Mouse (Mus musculus): ENCODE measurements around the gene Serpinb1a. TPM values are rescaled to one million over a fixed set of nuclear protein-coding genes. Genes with fewer than 3 reads are reported as not detected.
"Not testable (repeated sequence)": the region's sequence is repeated elsewhere in the genome, so short reads cannot be mapped to it uniquely, and the experiment has no call there.

Gene Serpinb1a
- polyA plus RNA-seq, 1 experiment, result 7.7 TPM

DNA sequence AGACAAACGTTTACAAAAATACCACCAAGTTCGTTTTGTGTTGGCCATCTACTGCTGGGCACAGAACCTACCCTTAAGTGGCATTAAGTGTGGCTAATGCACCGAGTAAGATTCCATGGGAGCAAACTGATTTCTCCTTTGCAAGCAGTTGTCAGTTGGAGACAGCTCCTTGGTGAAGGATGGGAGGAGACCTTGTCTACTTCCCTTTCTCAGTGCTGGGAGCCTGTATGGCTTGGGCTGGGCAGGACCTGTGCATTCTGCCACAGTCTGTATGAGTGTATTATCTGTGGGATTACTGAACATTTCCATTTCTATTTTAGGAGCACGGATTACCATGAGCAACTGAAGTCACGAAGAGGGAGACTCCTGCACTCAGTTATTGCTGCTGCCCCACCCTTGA lies 17.9 kb upstream of the Serpinb1a start:
- H3K4me3 ChIP-seq (ENCODE audit: insufficient read depth, low read depth, low read length), result no peak overlapping the region
- H3K36me3 ChIP-seq (ENCODE audit: control insufficient read depth, insufficient read depth, low read length), result no peaks in the 10 kb centered on the region
- H3K27me3 ChIP-seq (replicated peaks; ENCODE audit: control insufficient read depth, insufficient read depth, low read length), result no peaks in the 10 kb centered on the region
- WGBS, result 77% methylated on average over 5 of the region's 5 CpGs
- H3K4me1 ChIP-seq (ENCODE audit: control insufficient read depth, insufficient read depth, low read length), result no peaks in the 10 kb centered on the region
- H3K27ac ChIP-seq (ENCODE audit: insufficient read depth, low read depth, low read length), result no peak overlapping the region
- no peak for TF ChIP-seq POLR2A (IDR thresholded peaks at IDR 0.05; ENCODE audit: low read depth, low read length)
- TF ChIP-seq CTCF (conservative IDR thresholded peaks at IDR 0.05; ENCODE audit: insufficient read depth, insufficient read length, low read depth, low read length), result no peak
- no peak for DNase-seq

DNA sequence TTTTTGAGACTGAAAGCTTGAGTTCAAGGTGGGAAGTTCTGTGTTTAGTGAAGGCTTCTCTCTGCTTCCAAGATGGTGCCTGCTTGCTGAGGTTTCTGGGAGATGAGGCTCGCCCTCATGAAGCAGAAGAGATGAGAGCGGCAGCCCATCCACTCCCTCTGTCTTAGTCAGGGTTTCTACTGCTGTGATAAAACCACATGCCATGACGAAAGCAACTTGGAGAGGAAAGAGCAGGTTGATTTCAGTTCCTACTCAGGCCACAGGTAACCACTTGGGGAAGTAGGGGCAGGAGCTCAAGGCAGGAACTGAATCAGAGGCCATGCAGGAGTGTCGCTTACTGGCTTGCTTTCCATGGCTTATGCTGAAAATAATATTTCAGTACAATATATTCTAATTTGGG lies 17.2 kb upstream of the Serpinb1a start:
- DNase-seq; H3K4me1 ChIP-seq (ENCODE audit: control insufficient read depth, insufficient read depth, low read length); H3K4me3 ChIP-seq (ENCODE audit: insufficient read depth, low read depth, low read length); H3K36me3 ChIP-seq (ENCODE audit: control insufficient read depth, insufficient read depth, low read length); H3K27ac ChIP-seq (ENCODE audit: insufficient read depth, low read depth, low read length); H3K27me3 ChIP-seq (replicated peaks; ENCODE audit: control insufficient read depth, insufficient read depth, low read length): not testable (repeated sequence)
- whole genome bisulfite sequencing, result 83% methylated on average over 4 of the region's 4 CpGs

DNA sequence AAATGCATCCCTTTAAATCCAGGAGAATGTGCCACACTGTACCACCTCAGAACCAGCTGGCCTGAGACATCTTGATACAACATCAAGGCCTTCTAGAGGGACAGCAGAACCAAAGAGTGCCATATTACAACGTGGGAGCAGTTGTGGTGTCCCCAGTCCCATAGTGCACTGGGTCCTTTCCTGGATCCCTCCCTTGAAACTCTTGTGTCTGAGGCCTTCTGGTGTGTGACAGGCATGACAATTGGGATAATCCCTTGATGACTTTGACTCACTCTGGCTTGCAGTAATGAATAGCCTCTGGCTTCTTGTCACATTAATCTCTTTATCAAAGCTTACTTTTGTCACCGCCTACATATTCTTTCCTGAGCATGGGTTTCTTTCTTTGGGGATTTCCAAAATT lies 16.0 kb upstream of the Serpinb1a start:
- Histone ChIP-seq H3K27ac (ENCODE audit: insufficient read depth, low read depth, low read length) (no peak overlapping the region), H3K36me3 (ENCODE audit: control insufficient read depth, insufficient read depth, low read length) (no peaks in the 10 kb centered on the region), H3K4me3 (ENCODE audit: insufficient read depth, low read depth, low read length) (no peak overlapping the region), H3K4me1 (ENCODE audit: control insufficient read depth, insufficient read depth, low read length) (no peaks in the 10 kb centered on the region), H3K27me3 (replicated peaks; ENCODE audit: control insufficient read depth, insufficient read depth, low read length) (no peaks in the 10 kb centered on the region)
- TF ChIP-seq CTCF (conservative IDR thresholded peaks at IDR 0.05; ENCODE audit: insufficient read depth, insufficient read length, low read depth, low read length), result no peak
- no peak for TF ChIP-seq POLR2A (IDR thresholded peaks at IDR 0.05; ENCODE audit: low read depth, low read length)
- no peak for DNase-seq
- 58% methylated on average over 2 of the region's 2 CpGs for WGBS

DNA sequence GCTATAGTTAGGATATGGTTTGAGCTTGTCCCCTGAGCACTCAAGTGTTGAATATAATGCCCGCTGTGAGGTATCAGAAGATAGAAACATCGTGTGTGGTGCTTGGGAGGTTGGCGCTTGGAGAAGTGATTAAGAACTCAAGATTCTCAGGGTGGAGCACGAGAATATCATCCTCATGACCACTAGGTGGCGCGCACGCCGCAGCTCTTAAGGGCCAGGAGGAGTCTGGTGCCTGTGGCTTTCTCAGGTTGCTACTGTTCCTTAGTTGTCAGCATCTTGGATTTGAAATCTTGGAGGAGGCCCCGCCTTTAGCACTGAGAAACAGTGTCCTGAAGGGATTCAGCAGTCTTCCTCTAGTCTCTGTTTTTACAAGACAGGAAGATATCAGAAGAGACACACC lies 15.5 kb upstream of the Serpinb1a start:
- peak; percentile 68 for DNase-seq
- H3K4me3 ChIP-seq (ENCODE audit: insufficient read depth, low read depth, low read length), result no peak overlapping the region
- H3K4me1 ChIP-seq (ENCODE audit: control insufficient read depth, insufficient read depth, low read length), result no peaks in the 10 kb centered on the region
- H3K27me3 ChIP-seq (replicated peaks; ENCODE audit: control insufficient read depth, insufficient read depth, low read length), result no peaks in the 10 kb centered on the region
- no peaks in the 10 kb centered on the region for H3K36me3 ChIP-seq (ENCODE audit: control insufficient read depth, insufficient read depth, low read length)
- TF ChIP-seq CTCF (conservative IDR thresholded peaks at IDR 0.05; ENCODE audit: insufficient read depth, insufficient read length, low read depth, low read length) (peak; percentile 86), POLR2A (IDR thresholded peaks at IDR 0.05; ENCODE audit: low read depth, low read length) (no peak)
- no peak overlapping the region for H3K27ac ChIP-seq (ENCODE audit: insufficient read depth, low read depth, low read length)
- 4% methylated on average over 9 of the region's 9 CpGs for WGBS

DNA sequence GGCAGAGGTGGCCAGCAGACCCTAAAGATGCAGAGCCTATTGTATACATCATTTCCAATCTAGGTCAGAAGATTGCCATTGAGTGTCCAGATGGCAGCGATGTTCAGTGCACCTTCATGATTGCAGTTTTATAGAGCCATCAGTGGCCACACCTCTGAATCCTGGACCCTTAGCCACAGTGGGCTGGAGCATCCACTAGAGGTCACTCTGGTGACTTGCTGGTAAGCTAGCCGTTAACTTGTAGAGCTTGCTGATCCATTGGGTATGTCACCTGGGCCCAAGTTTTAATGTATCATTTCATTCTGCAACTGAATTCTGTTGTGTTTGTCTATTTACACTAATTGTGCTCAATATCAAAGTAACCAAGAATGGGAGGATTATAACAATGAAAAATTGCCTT lies 14.6 kb upstream of the Serpinb1a start:
- TF ChIP-seq CTCF (conservative IDR thresholded peaks at IDR 0.05; ENCODE audit: insufficient read depth, insufficient read length, low read depth, low read length) (peak; percentile 31; the same call in 1 of the 2 replicates), POLR2A (IDR thresholded peaks at IDR 0.05; ENCODE audit: low read depth, low read length) (no peak)
- H3K36me3 ChIP-seq (ENCODE audit: control insufficient read depth, insufficient read depth, low read length), result no peaks in the 10 kb centered on the region
- DNase-seq, result peak; percentile 12
- no peaks in the 10 kb centered on the region for H3K4me1 ChIP-seq (ENCODE audit: control insufficient read depth, insufficient read depth, low read length)
- H3K4me3 ChIP-seq (ENCODE audit: insufficient read depth, low read depth, low read length), result no peak overlapping the region
- no peak overlapping the region for H3K27ac ChIP-seq (ENCODE audit: insufficient read depth, low read depth, low read length)
- H3K27me3 ChIP-seq (replicated peaks; ENCODE audit: control insufficient read depth, insufficient read depth, low read length), result no peaks in the 10 kb centered on the region
- 55% methylated on average over 2 of the region's 2 CpGs for WGBS

DNA sequence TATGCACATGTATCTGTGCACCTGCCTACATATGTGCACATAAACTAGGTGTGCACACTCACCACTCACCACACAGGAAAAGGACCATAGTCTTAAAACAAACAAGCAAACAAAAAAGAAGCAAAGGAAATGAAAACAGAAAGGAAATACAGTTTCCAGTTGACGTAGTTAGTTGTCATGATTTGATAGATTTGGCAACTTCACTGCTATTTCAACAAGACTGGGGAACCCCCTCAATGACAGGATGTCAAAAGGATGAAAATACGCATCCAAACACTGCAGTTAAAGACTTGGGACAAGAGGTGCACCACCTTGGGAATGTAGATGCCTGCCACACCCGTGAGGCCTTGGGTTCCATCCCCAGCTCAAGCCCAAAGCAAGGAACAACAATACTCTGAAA lies 13.5 kb upstream of the Serpinb1a start:
- H3K4me1 ChIP-seq (ENCODE audit: control insufficient read depth, insufficient read depth, low read length); H3K27ac ChIP-seq (ENCODE audit: insufficient read depth, low read depth, low read length); H3K36me3 ChIP-seq (ENCODE audit: control insufficient read depth, insufficient read depth, low read length); H3K27me3 ChIP-seq (replicated peaks; ENCODE audit: control insufficient read depth, insufficient read depth, low read length); H3K4me3 ChIP-seq (ENCODE audit: insufficient read depth, low read depth, low read length); DNase-seq: not testable (repeated sequence)
- 72% methylated on average over 3 of the region's 3 CpGs for WGBS

DNA sequence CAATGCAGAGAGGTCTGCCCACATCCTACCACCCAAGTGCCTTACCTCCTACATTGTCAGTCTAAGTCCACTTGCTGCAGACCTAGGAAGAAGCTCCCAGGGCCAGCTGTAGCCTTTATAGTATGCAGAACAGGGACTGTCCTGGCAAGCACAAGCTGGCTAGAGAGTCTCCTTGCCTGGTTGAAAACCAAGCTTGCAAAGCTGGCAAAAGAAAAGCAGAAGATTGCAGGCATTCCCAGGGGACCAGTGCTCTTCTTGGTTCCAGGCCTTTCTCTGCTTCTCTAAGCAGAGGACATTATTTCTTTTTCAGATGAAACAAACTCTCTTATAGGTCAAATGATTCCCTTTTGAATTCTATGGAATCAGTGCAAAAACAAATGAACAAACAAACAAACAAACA lies 12.5 kb upstream of the Serpinb1a start:
- no peak for TF ChIP-seq CTCF (conservative IDR thresholded peaks at IDR 0.05; ENCODE audit: insufficient read depth, insufficient read length, low read depth, low read length)
- no peak for TF ChIP-seq POLR2A (IDR thresholded peaks at IDR 0.05; ENCODE audit: low read depth, low read length)
- Histone ChIP-seq H3K27me3 (replicated peaks; ENCODE audit: control insufficient read depth, insufficient read depth, low read length) (no peaks in the 10 kb centered on the region), H3K36me3 (ENCODE audit: control insufficient read depth, insufficient read depth, low read length) (no peaks in the 10 kb centered on the region), H3K4me1 (ENCODE audit: control insufficient read depth, insufficient read depth, low read length) (no peaks in the 10 kb centered on the region), H3K4me3 (ENCODE audit: insufficient read depth, low read depth, low read length) (no peak overlapping the region), H3K27ac (ENCODE audit: insufficient read depth, low read depth, low read length) (no peak overlapping the region)
- DNase-seq, result no peak

DNA sequence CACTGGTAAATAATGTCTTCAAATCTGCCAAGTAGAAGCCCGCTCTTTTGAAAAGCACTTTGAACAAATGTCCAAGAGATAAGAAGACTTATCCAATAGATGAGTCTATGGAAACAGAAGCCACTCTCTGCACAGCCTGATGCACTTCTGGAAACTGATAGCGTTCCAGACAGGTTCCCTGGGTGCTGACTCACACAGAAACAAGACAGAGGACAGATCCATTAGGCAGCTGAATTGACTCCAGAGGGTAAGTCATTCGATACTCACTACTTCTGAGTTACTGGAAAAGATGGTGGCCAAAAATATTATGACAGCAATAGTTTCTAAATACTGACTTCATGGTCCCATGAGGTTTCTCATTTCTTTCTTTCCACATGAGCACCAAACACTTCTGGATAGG lies 9.8 kb upstream of the Serpinb1a start:
- no peak for DNase-seq
- Histone ChIP-seq H3K36me3 (ENCODE audit: control insufficient read depth, insufficient read depth, low read length) (no peaks in the 10 kb centered on the region), H3K27ac (ENCODE audit: insufficient read depth, low read depth, low read length) (no peak overlapping the region), H3K4me3 (ENCODE audit: insufficient read depth, low read depth, low read length) (no peak overlapping the region), H3K4me1 (ENCODE audit: control insufficient read depth, insufficient read depth, low read length) (no peaks in the 10 kb centered on the region), H3K27me3 (replicated peaks; ENCODE audit: control insufficient read depth, insufficient read depth, low read length) (no peaks in the 10 kb centered on the region)
- 77% methylated on average over 3 of the region's 3 CpGs for WGBS
- TF ChIP-seq POLR2A (IDR thresholded peaks at IDR 0.05; ENCODE audit: low read depth, low read length), result no peak
